12 mouse cellular contexts compared by ENCODE assay signal in the genomic region with DNA sequence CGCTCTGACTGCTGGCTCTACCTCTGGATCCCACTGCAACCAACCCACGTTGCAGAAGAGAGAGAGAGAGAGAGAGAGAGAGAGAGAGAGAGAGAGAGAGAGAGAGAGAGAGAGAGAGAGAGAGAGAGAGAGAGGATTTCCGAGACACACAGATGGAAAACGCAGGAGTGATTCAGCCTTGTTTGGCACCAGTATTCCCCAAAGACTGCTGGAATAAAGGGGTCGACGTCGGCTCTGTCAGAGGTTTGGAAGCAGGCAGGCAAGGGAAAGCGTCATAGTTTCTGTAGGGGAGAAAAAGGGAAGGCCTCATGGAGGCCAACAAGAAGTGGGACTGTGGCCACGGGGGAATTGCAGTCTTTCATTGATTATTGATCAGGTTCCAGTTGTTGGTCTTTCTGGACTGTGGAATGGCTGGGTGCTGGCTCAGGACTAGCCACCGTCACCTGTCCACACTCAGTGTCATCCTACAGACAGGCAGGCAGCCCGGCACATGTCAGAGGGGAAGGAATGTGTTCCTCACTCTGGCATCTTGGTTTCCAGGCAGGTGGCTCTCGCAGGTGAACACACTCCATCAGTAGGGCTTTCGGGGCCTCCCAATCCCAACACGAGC.
"Had no signal": no experiment of that assay in that cellular context is flagged by ENCODE, and none has a peak within 500 bp of the region (broad histone marks: within the 10 kb centered on the region; RNA-seq: fewer than 3 reads in every experiment).

No protein-coding gene starts in this region.

- DNase-seq: kidney, adult 18-20 months; kidney, postnatal 10 days; layer of hippocampus, adult 9-11 months; lung, adult 18-20 months; retina, postnatal 1 day; right cerebral cortex, postnatal 25 days; thymus, postnatal 36 days had no signal

- H3K36me3 ChIP-seq: midbrain, embryonic 15.5 days; neural tube, embryonic 12.5 days had no signal

- H3K9ac ChIP-seq: limb, embryonic 15.5 days; liver, embryonic 14.5 days; midbrain, embryonic 15.5 days; neural tube, embryonic 12.5 days had no signal

- ATAC-seq: midbrain, embryonic 15.5 days had no signal

- H3K4me3 ChIP-seq: limb, embryonic 15.5 days; midbrain, embryonic 15.5 days; neural tube, embryonic 12.5 days had no signal

- H3K27ac ChIP-seq: limb, embryonic 15.5 days; liver, embryonic 14.5 days; midbrain, embryonic 15.5 days; neural tube, embryonic 12.5 days had no signal

- H3K4me2 ChIP-seq: limb, embryonic 15.5 days; midbrain, embryonic 11.5 days; midbrain, embryonic 15.5 days; neural tube, embryonic 12.5 days had no signal

- H3K27me3 ChIP-seq: limb, embryonic 15.5 days; midbrain, embryonic 15.5 days had no signal

- H3K9me3 ChIP-seq: limb, embryonic 15.5 days; midbrain, embryonic 15.5 days; neural tube, embryonic 12.5 days had no signal
